Mouse (Mus musculus): ENCODE measurements around the gene Lingo1.

DNA sequence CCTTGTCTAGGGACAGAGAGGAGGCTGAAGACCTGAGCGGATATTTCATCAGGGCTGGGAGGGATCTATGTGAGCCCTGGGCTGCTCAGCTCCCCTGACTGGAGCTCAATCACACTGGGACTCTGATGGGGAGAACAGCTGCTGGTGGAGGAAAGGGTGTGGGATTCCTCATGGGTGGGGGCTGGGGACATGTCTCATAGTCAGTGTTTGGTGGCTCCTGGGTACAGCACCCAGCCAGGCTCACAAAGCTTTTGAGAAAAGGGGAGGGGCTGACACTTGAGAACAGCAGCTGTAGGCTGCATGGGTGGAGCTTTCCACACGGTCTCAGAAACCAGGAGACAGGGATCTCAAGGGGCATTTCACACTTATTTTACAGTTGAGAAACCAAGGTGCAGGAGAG, 171.3 kb downstream of the Lingo1 start:
- TF ChIP-seq CTCF (conservative IDR thresholded peaks at IDR 0.05; ENCODE audit: insufficient read depth, insufficient read length, low read depth, low read length) (no peak), POLR2A (IDR thresholded peaks at IDR 0.05; ENCODE audit: low read depth, low read length) (no peak)
